Mouse (Mus musculus) C2C12 (cell line): ENCODE data around the gene Twist2. TPM values are rescaled to one million over a fixed set of nuclear protein-coding genes. Genes with fewer than 3 reads are reported as not detected.

Experiments
- H3K27me3 ChIP-seq: one replicate; pipeline ENCODE4 v1.6.1; 2011; ENCODE audit not compliant: control insufficient read depth, insufficient read depth, insufficient read length
- H3K36me3 ChIP-seq: one replicate; pipeline ENCODE4 v1.6.1; 2011; ENCODE audit not compliant: control insufficient read depth, insufficient read depth
- H3K4me3 ChIP-seq: one replicate; pipeline ENCODE4 v1.5.1; 2011; ENCODE audit warnings: mild to moderate bottlenecking, control low read depth; ENCODE audit not compliant: poor library complexity, insufficient read depth, severe bottlenecking
- H3K79me2 ChIP-seq: one replicate; pipeline ENCODE4 v1.6.1; 2011; ENCODE audit not compliant: control insufficient read depth, insufficient read depth
- H3K79me3 ChIP-seq: one replicate; pipeline ENCODE4 v1.6.1; 2011; ENCODE audit warnings: low read depth, control low read depth
- H3ac ChIP-seq: one replicate; pipeline ENCODE3; 2011; ENCODE audit warnings: low read depth; ENCODE audit not compliant: control insufficient read depth, insufficient read length
- CEBPB ChIP-seq: IDR thresholded peaks from one replicate; pipeline ENCODE4 v1.6.1; 2011; ENCODE audit warnings: low read depth, mild to moderate bottlenecking, control low read depth, moderate library complexity
- CTCF ChIP-seq: IDR thresholded peaks from one replicate; pipeline ENCODE4 v1.5.1; 2011; ENCODE audit not compliant: control insufficient read depth, insufficient read depth, insufficient read length
- FOSL1 ChIP-seq: IDR thresholded peaks from one replicate; pipeline ENCODE4 v1.8.0; 2011; ENCODE audit warnings: mild to moderate bottlenecking, low read length; ENCODE audit not compliant: poor library complexity, insufficient read depth, severe bottlenecking
- MAX ChIP-seq: IDR thresholded peaks from one replicate; pipeline ENCODE4 v1.6.1; 2011; ENCODE audit warnings: mild to moderate bottlenecking, control low read depth
- MYOD1 ChIP-seq: IDR thresholded peaks from one replicate; pipeline ENCODE4 v1.6.1; 2011; ENCODE audit warnings: low read depth; ENCODE audit not compliant: control insufficient read depth, insufficient read length
- MYOG ChIP-seq: IDR thresholded peaks from one replicate; pipeline ENCODE4 v1.6.1; 2011; ENCODE audit not compliant: control insufficient read depth, insufficient read length; ENCODE audit errors: extremely low read depth
- USF1 ChIP-seq: IDR thresholded peaks from one replicate; pipeline ENCODE4 v1.6.1; 2011; ENCODE audit warnings: low read depth, mild to moderate bottlenecking, control low read depth, moderate library complexity
- polyA plus RNA-seq: library from polyadenylated mRNA; unstranded; fragments of >200 nt; fragmentation: generic; extraction: Trizol; gene quantifications from one replicate; pipeline ENCODE4 v1.2.1, GENCODE M21; 2012; ENCODE audit warnings: missing spikeins

Gene Twist2
- polyA plus RNA-seq, 1 experiment = 65.4 TPM

DNA sequence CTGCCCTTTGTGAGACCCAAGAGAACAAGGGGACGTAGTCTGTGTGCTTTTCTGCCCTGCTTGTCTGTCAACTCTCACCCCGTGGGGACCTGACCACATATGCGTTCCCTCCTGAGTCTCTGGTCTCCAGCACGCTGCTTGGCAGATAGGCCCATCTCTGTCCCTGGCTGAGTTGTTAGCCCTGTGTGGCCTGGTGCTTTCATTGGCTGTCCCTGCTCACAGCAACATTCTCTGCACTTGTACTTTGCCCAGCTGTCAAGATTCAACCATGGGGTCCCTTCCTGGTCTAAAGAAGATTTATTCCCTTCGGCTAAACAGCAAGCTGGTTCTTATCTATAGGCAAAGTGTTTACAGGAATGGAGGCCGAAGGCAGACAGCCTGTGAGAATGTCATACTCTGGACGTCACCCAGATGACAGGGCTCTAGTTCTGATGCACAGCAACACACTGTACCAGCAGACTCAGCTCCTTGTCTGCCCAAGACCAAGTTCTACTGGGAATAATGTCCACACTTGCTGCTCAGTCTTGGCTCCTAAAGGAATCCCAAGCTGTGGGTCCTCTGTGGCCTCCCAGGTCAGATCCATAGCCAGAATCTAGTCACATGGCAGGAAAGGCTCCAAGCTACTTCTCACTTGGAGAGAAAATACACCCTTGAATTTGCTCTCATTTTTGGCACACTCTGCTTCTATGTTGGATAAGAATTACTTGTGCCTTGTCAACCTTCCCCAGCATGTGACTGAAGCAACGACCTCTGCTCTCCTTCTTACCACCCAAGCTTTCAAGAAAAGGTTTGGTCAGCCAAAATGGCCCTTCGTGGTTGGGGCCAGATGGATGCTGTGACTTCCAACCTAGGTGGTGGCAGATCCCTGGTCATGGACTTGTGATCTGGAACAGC lies 55.8 kb downstream of the Twist2 start:
- H3K79me2 ChIP-seq = no peaks in the 10 kb centered on the region
- no peaks in the 10 kb centered on the region for H3K36me3 ChIP-seq
- no peaks in the 10 kb centered on the region for H3K27me3 ChIP-seq
- H3ac ChIP-seq = no peak overlapping the region
- no peak overlapping the region for H3K4me3 ChIP-seq
- TF ChIP-seq USF1 = no peak
- no peak for TF ChIP-seq MYOG
- TF ChIP-seq CTCF = no peak
- TF ChIP-seq CEBPB = no peak
- no peak for TF ChIP-seq MAX
- TF ChIP-seq MYOD1 = no peak
- no peaks in the 10 kb centered on the region for H3K79me3 ChIP-seq

- Histone ChIP-seq H3K79me2 (no peaks in the 10 kb centered on the region), H3K79me3 (no peaks in the 10 kb centered on the region), H3ac (no peak overlapping the region), H3K36me3 (no peaks in the 10 kb centered on the region), H3K4me3 (no peak overlapping the region), H3K27me3 (no peaks in the 10 kb centered on the region)
- TF ChIP-seq MAX (no peak), CTCF (no peak), CEBPB (no peak), FOSL1 (no peak), MYOD1 (no peak), USF1 (no peak), MYOG (no peak)
These were observed 57.0 kb downstream of the Twist2 start for GRCm38 (mm10) chr1:91858101-91858790.

- Histone ChIP-seq H3K79me2 (no peaks in the 10 kb centered on the region), H3K79me3 (no peaks in the 10 kb centered on the region), H3K4me3 (no peak overlapping the region), H3ac (no peak overlapping the region), H3K36me3 (no peaks in the 10 kb centered on the region), H3K27me3 (no peaks in the 10 kb centered on the region)
- no peak for TF ChIP-seq USF1
- no peak for TF ChIP-seq MYOD1
- TF ChIP-seq MYOG = no peak
- no peak for TF ChIP-seq CTCF
- no peak for TF ChIP-seq CEBPB
- TF ChIP-seq MAX = no peak
- TF ChIP-seq FOSL1 = no peak
These were observed 57.6 kb downstream of the Twist2 start for GRCm38 (mm10) chr1:91858901-91859300.

DNA sequence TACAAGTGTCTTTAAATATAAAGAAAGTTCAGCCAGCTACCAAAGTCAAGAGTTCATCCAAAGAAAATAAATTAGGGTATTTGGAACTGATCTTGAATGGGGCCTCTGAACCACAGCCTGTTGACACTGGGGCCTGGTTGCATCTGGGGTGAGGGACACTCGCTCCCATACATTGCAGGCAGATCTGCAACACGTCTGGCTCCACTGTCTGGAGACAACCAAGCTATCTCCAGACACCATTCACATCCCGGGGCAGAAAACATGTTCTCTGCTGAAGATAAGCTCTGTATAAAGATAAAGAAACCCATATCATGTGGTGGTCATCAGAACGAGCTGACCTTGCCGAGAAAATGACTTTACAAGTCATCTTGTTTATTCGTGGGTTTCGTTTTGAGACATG lies 60.2 kb downstream of the Twist2 start:
- Histone ChIP-seq H3K79me3 (no peaks in the 10 kb centered on the region), H3K36me3 (no peaks in the 10 kb centered on the region), H3K27me3 (no peaks in the 10 kb centered on the region), H3K79me2 (no peaks in the 10 kb centered on the region), H3ac (no peak overlapping the region), H3K4me3 (no peak overlapping the region)
- TF ChIP-seq MYOD1 = no peak

DNA sequence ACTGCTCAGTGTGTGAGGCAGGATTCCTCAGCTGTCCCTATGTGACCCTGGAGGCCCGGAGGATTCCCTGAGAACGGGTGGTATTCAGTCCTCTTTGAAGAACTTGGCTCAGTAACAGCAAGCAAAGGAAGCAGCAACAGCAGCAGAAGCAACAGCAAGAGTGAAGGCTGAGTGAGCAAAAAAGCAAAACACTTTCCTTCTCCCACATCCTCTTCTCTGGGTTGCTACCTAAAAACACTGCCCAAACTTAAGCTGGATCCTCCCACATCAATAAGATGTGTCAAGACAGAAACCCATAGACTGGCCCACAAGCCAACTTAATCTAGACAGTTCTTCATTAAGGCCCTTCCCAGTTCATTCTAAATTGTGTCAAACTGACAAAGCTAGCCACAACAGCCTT lies 64.7 kb downstream of the Twist2 start:
- H3K36me3 ChIP-seq = no peaks in the 10 kb centered on the region
- no peaks in the 10 kb centered on the region for H3K79me2 ChIP-seq
- TF ChIP-seq CEBPB = no peak
- no peak for TF ChIP-seq MYOG
- no peak for TF ChIP-seq USF1
- no peak for TF ChIP-seq MYOD1
- no peak for TF ChIP-seq MAX
- no peak for TF ChIP-seq FOSL1
- TF ChIP-seq CTCF = no peak
- H3ac ChIP-seq = no peak overlapping the region
- H3K4me3 ChIP-seq = no peak overlapping the region
- no peaks in the 10 kb centered on the region for H3K27me3 ChIP-seq
- H3K79me3 ChIP-seq = no peaks in the 10 kb centered on the region

- no peak overlapping the region for H3K4me3 ChIP-seq
- no peaks in the 10 kb centered on the region for H3K36me3 ChIP-seq
- H3K79me3 ChIP-seq = no peaks in the 10 kb centered on the region
- H3ac ChIP-seq = no peak overlapping the region
- TF ChIP-seq MYOG (no peak), MYOD1 (no peak), USF1 (no peak), FOSL1 (no peak), MAX (no peak), CEBPB (no peak), CTCF (no peak)
- no peaks in the 10 kb centered on the region for H3K27me3 ChIP-seq
- H3K79me2 ChIP-seq = no peaks in the 10 kb centered on the region
These were observed 69.8 kb downstream of the Twist2 start for GRCm38 (mm10) chr1:91871101-91871500.
